Mouse (Mus musculus) neural tube, embryonic 14.5 days (tissue): Measurements from ENCODE around the gene Pdzd2. TPM values are rescaled to one million over a fixed set of nuclear protein-coding genes. Genes with fewer than 3 reads are reported as not detected.

Source experiments
- ATAC-seq: fragments of 200-750 bp; cut with Nextera tagmentation; 2 replicates; pipeline ENCODE4 v1.8.0; 2017; ENCODE audit warnings: low read depth, mild to moderate bottlenecking, moderate TSS enrichment, moderate library complexity
- H3K27ac ChIP-seq: fragments of 300-500 bp; sonication (generic); 2 replicates; pipeline ENCODE4 v1.5.1; 2014; ENCODE audit warnings: low read depth, mild to moderate bottlenecking, control low read depth, low read length, moderate library complexity, mixed read lengths
- H3K27me3 ChIP-seq: fragments of 300-500 bp; sonication (generic); 2 replicates; pipeline ENCODE4 v1.6.1; 2014; ENCODE audit warnings: low read length; ENCODE audit not compliant: control insufficient read depth, insufficient read depth
- H3K36me3 ChIP-seq: fragments of 300-500 bp; sonication (generic); 2 replicates; pipeline ENCODE4 v1.6.1; 2014; ENCODE audit warnings: low read length, mixed read lengths; ENCODE audit not compliant: control insufficient read depth, insufficient read depth
- H3K4me1 ChIP-seq: fragments of 300-500 bp; sonication (generic); 2 replicates; pipeline ENCODE4 v1.6.1; 2014; ENCODE audit warnings: low read length; ENCODE audit not compliant: control insufficient read depth, insufficient read depth
- H3K4me2 ChIP-seq: fragments of 300-500 bp; sonication (generic); 2 replicates; pipeline ENCODE4 v1.6.1; 2014; ENCODE audit warnings: mild to moderate bottlenecking, low read depth, low read length, control low read depth
- H3K4me3 ChIP-seq: fragments of 300-500 bp; sonication (generic); 2 replicates; pipeline ENCODE4 v1.5.1; 2014; ENCODE audit warnings: low read depth, low read length, control low read depth, mixed read lengths
- H3K9ac ChIP-seq: fragments of 300-500 bp; sonication (generic); replicated peaks from 2 replicates; pipeline ENCODE4 v1.6.1; 2014; ENCODE audit warnings: low read depth, mild to moderate bottlenecking, control low read depth, low read length, mixed read lengths
- H3K9me3 ChIP-seq: fragments of 300-500 bp; sonication (generic); 2 replicates; pipeline ENCODE4 v1.6.1; 2016; ENCODE audit warnings: low read length; ENCODE audit not compliant: control insufficient read depth
- WGBS: fragments of 180-500 bp; shearing (Covaris S2); extraction: QIAGEN DNeasy Blood & Tissue Kit; methylation state at CpG from one replicate; pipeline ENCODE4 v1.1.7; 2014; 5-methylcytosine and 5-hydroxymethylcytosine counted together
- polyA plus RNA-seq: library from polyadenylated mRNA; unstranded; fragments of >200 nt; fragmentation: Nextera tagmentation; extraction: Ambion mirVana; gene quantifications from 2 replicates; pipeline ENCODE4 v1.2.1, GENCODE M21; 2014

The Pdzd2 gene
- polyA plus RNA-seq, 1 experiment from 2014 or later = 16.6 TPM

DNA sequence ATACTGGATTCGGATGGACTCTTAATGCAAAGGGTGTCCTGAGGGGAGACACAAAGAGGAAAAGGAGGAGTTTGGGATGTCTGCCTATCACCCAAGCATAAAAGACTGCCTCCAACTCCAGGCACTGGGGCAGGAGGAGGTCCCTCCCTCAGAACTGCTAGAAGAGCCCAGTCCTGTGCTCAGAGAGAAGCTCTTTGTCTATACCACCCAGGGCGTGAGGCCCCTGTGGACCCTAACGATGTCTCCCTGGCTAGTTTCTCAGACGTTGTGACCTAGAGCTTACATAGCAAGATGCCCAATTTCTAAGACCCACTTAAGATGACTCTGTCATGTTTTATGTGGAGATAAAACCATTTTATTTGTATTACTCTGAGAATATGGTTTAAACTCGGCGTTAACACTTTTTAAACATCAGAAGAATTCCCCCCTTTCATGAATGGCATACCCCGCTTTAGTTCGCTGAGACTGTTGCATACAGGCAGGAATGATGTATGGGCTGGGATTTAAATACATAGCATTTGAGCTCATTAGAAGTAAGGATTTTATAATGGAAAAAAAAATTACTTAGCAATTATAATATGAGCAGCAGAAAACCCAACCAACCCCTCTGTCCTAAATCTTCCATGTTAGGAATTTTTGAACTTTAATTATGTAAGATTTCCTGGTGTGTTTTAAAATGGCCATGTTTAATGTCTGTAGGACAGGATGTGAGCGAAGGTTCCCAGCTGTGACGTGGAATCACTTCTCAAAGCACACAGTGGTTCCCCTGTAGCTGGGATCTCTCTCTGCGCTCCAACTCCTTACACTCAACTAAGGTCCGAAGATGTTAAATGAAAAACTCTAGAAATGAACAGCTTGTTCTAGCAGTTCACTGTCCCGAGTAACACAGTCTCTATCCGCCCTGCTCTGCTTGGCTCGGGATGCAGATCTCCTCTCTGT, 268.6 kb downstream of the Pdzd2 start:
- H3K9me3 ChIP-seq = no peaks in the 10 kb centered on the region

GRCm38 (mm10) chr15:12468625-12469024, 271.1 kb downstream of the Pdzd2 start:
- Histone ChIP-seq H3K36me3 (no peaks in the 10 kb centered on the region), H3K27me3 (no peaks in the 10 kb centered on the region), H3K4me2 (no peak overlapping the region), H3K27ac (no peak overlapping the region), H3K4me1 (no peaks in the 10 kb centered on the region), H3K9me3 (no peaks in the 10 kb centered on the region), H3K9ac (no peak overlapping the region), H3K4me3 (no peak overlapping the region)
- WGBS = 80% methylated on average over 5 of the region's 5 CpGs
- no peak for ATAC-seq

More for the DNA sequence above, 268.6 kb downstream of the Pdzd2 start:
- 0 out of 2 replicates have a peak, but pooled peaks have one; percentile 38 for ATAC-seq
- Histone ChIP-seq H3K4me3 (no peak overlapping the region), H3K36me3 (no peaks in the 10 kb centered on the region), H3K27me3 (no peaks in the 10 kb centered on the region), H3K27ac (no peak overlapping the region), H3K4me2 (no peak overlapping the region), H3K9ac (no peak overlapping the region), H3K4me1 (no peaks in the 10 kb centered on the region)
- 53% methylated on average over 15 of the region's 15 CpGs for WGBS

DNA sequence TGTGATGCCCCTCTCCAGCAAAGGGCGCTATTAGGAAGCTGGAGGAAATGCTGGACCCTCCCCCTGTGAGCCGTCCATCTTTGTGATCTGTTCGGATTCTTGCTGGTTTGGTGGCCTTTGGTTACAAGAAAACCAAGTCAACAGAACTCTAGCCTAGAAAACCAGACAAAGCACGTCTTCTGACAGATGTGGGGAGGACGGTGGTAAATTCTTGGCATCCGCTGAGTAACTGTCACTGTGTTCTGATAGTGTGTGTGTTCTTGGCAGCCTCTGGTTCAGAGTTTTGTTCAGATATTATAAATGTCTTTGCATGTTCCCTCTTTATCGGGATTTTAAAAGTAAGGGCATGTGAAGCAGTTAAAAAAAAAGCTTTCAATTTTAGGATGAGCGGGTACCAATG, 274.0 kb downstream of the Pdzd2 start:
- Histone ChIP-seq H3K4me1 (no peaks in the 10 kb centered on the region), H3K4me2 (no peak overlapping the region), H3K9ac (no peak overlapping the region), H3K4me3 (no peak overlapping the region), H3K27me3 (no peaks in the 10 kb centered on the region), H3K36me3 (no peaks in the 10 kb centered on the region), H3K9me3 (no peaks in the 10 kb centered on the region), H3K27ac (no peak overlapping the region)
- ATAC-seq = no peak
- WGBS = 87% methylated on average over 8 of the region's 8 CpGs

DNA sequence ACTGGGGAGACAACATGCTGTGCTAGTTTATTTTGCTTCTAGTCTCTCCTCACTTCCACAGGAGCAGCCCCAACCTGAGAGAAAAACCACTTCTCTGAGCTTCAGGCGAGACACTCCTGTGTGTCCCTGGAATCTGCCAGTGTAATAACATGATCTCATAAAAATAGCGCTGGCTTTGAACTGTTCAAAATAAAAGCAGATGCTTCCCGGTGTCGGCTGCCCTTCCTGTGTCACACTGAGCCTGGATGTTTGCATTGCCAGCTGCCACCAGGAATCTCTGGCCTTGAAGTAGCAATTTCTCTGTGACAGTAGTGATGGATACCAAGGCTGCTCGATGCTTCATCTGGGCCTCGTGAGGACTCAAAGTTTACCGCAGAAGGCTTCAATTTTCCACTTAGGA, 282.9 kb downstream of the Pdzd2 start:
- H3K9ac ChIP-seq = no peak overlapping the region
- no peak overlapping the region for H3K4me2 ChIP-seq
- 52% methylated on average over 7 of the region's 7 CpGs for whole genome bisulfite sequencing
- no peaks in the 10 kb centered on the region for H3K9me3 ChIP-seq
- H3K27me3 ChIP-seq = no peaks in the 10 kb centered on the region
- no peak overlapping the region for H3K27ac ChIP-seq
- no peaks in the 10 kb centered on the region for H3K36me3 ChIP-seq
- H3K4me1 ChIP-seq = no peaks in the 10 kb centered on the region
- ATAC-seq = no peak
- no peak overlapping the region for H3K4me3 ChIP-seq

- no peak overlapping the region for H3K4me2 ChIP-seq
- H3K36me3 ChIP-seq = no peaks in the 10 kb centered on the region
- no peak for ATAC-seq
- no peak overlapping the region for H3K4me3 ChIP-seq
- no peaks in the 10 kb centered on the region for H3K27me3 ChIP-seq
- no peak overlapping the region for H3K27ac ChIP-seq
- no peaks in the 10 kb centered on the region for H3K4me1 ChIP-seq
- 98% methylated on average over 2 of the region's 2 CpGs for WGBS
- no peak overlapping the region for H3K9ac ChIP-seq
- no peaks in the 10 kb centered on the region for H3K9me3 ChIP-seq
These were observed 286.4 kb downstream of the Pdzd2 start for GRCm38 (mm10) chr15:12453343-12453742.

DNA sequence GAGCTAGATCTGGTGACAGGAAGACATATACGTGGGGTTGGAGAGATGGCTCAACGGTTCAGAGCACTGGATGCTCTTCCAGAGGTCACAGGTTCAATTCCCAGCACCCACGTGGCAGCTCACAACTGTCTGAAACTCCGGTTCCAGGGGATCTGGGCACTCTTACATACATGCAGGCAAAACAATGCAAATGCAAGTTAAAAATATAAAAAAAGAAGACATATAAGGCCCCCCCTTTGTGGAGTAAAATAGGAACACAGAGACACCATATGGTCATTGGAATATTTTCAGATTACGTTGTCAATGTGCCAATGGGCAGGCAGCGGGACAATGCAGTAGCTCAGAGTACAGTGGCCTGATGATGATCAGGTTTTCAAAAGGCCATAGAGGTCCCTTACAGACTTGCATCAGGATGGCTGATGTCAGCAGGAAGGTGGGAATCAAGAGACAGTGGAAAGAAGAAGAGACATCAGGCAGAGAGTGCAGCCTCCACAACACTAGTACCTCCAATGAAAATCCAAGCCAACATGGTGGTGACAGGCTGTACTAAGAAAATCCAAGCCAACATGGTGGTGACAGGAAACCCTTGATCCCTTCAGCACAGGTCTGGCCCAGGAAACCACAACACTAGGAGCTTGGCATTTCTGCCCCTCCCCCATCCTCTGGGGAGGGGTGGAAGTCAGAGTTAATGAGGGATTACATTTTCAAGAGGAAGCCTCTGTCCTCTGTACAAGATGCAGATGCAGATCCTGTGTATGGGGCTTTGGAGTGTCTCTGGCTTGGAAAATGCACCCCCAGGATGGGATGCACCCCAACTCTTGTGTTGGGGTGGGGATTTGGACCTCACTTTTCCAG, 287.4 kb downstream of the Pdzd2 start:
- no peaks in the 10 kb centered on the region for H3K9me3 ChIP-seq
- no peak for ATAC-seq
- no peaks in the 10 kb centered on the region for H3K27me3 ChIP-seq
- H3K4me2 ChIP-seq = no peak overlapping the region
- H3K4me3 ChIP-seq = no peak overlapping the region
- H3K9ac ChIP-seq = no peak overlapping the region
- WGBS = 82% methylated on average over 6 of the region's 6 CpGs
- H3K36me3 ChIP-seq = no peaks in the 10 kb centered on the region
- no peaks in the 10 kb centered on the region for H3K4me1 ChIP-seq
- peak overlapping the region; percentile 0; the same call in 1 of the 2 replicates for H3K27ac ChIP-seq

DNA sequence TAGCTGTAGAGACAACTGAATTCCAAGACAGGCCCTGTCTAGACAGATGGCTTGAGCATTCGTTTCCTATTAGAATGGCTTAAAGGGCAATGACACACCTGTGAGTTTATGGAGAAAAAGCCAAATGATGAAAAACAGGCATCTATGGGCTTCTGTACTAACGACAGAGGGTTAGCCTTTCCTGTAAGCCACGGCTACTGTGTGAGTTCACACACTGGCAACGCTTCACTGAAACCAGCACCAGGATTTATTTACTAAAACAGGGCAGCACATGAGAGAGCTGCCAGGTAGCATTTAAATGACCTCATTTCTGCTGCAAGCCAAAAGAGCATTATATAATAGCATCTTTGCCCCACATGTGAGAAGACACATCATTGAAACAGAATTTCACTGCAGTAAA, 288.3 kb downstream of the Pdzd2 start:
- Histone ChIP-seq H3K36me3 (no peaks in the 10 kb centered on the region), H3K4me2 (no peak overlapping the region), H3K4me3 (no peak overlapping the region), H3K9me3 (no peaks in the 10 kb centered on the region), H3K9ac (no peak overlapping the region), H3K27ac (peak overlapping the region; percentile 0; the same call in 1 of the 2 replicates), H3K27me3 (no peaks in the 10 kb centered on the region), H3K4me1 (no peaks in the 10 kb centered on the region)
- 55% methylated on average over 4 of the region's 4 CpGs for WGBS
- no peak for ATAC-seq

- WGBS = 75% methylated on average over 6 of the region's 6 CpGs
- Histone ChIP-seq H3K4me3 (no peak overlapping the region), H3K27ac (no peak overlapping the region), H3K9me3 (no peaks in the 10 kb centered on the region), H3K36me3 (no peaks in the 10 kb centered on the region), H3K4me2 (no peak overlapping the region), H3K4me1 (no peaks in the 10 kb centered on the region), H3K27me3 (no peaks in the 10 kb centered on the region), H3K9ac (no peak overlapping the region)
- no peak for ATAC-seq
These were observed 288.9 kb downstream of the Pdzd2 start for GRCm38 (mm10) chr15:12450790-12451189.

DNA sequence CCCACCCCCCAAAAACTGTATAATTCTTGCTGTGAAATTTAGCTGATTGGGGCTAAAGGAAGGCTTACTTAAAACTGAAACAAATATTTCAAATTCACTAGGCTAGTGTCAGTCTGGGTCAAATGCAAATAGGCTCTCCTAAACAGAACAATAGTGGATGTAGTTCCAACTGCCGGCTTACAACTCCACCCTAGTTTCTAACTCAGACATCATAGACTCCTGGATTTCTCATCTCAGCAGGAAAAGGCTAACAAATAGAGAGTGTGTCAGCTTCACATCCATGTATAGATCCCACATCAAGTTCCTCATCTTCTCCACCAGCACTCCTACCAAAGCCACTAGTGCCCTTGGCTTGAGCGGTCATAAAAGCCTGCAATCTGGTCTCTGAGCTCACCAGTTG, 290.4 kb downstream of the Pdzd2 start:
- H3K4me1 ChIP-seq = no peaks in the 10 kb centered on the region
- no peak overlapping the region for H3K4me2 ChIP-seq
- H3K27me3 ChIP-seq = no peaks in the 10 kb centered on the region
- no peak for ATAC-seq
- no peaks in the 10 kb centered on the region for H3K9me3 ChIP-seq
- no peak overlapping the region for H3K4me3 ChIP-seq
- 66% methylated on average over 2 of the region's 2 CpGs for WGBS
- no peak overlapping the region for H3K27ac ChIP-seq
- H3K36me3 ChIP-seq = no peaks in the 10 kb centered on the region
- H3K9ac ChIP-seq = no peak overlapping the region
